Mouse (Mus musculus) heart, postnatal 0 days (tissue): ENCODE measurements around the gene 1190005I06Rik.

Source experiments
- CTCF ChIP-seq: IDR thresholded peaks from 2 replicates; pipeline ENCODE4 v1.5.1; 2016; ENCODE audit warnings: antibody characterized with exemption, control low read depth, low read depth
- EP300 ChIP-seq: IDR thresholded peaks from 2 replicates; pipeline ENCODE4 v1.6.1; 2016; ENCODE audit warnings: antibody characterized with exemption, low read depth

DNA sequence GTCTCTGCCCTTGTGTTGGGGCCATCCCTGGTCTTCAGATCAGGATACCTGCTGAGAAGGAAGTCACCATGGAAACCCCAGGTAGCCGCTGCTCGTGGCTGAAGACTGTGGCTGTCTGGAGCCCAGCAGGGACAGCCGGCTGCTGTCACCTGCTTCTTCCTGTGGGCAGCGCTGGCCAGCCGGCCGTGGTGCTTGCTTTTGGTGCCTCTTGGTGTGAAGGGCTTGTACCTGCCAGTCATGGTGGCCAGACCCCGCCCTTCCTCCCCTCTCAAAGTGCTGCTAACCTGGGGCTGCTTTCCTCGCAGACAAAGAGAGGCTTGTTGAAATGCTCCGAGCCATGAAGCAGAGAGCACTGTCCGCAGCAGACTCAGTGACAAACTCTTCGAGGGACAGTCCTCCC lies 73.6 kb downstream of the 1190005I06Rik start:
- no peak for TF ChIP-seq CTCF
- TF ChIP-seq EP300 = no peak
